Mouse (Mus musculus) hindbrain, embryonic 13.5 days (tissue): ENCODE measurements at regions not wholly inside any gene's neighbourhood (a gene's known extent, or its start where the extent isn't known, plus 50 kb on each side); places are given as distances from the start of the nearest gene placed in this dataset.

Experiments
- ATAC-seq: fragments of 200-750 bp; cut with Nextera tagmentation; 2 replicates; pipeline ENCODE4 v1.8.0; 2017; ENCODE audit warnings: moderate TSS enrichment; ENCODE audit not compliant: low FRiP score
- H3K27ac ChIP-seq: fragments of 300-500 bp; sonication (generic); 2 replicates; pipeline ENCODE4 v1.5.1; 2015; ENCODE audit warnings: inconsistent platforms, mild to moderate bottlenecking, moderate library complexity
- H3K27me3 ChIP-seq: fragments of 300-500 bp; sonication (generic); 2 replicates; pipeline ENCODE4 v1.6.1; 2015; ENCODE audit warnings: mild to moderate bottlenecking, inconsistent platforms
- H3K36me3 ChIP-seq: fragments of 300-500 bp; sonication (generic); 2 replicates; pipeline ENCODE4 v1.6.1; 2015; ENCODE audit warnings: mild to moderate bottlenecking, inconsistent platforms
- H3K4me1 ChIP-seq: fragments of 300-500 bp; sonication (generic); replicated peaks from 2 replicates; pipeline ENCODE4 v1.6.1; 2015; ENCODE audit warnings: inconsistent platforms
- H3K4me2 ChIP-seq: fragments of 300-500 bp; sonication (generic); 2 replicates; pipeline ENCODE4 v1.6.1; 2015; ENCODE audit warnings: inconsistent platforms, mild to moderate bottlenecking, moderate library complexity
- H3K4me3 ChIP-seq: fragments of 300-500 bp; sonication (generic); 2 replicates; pipeline ENCODE4 v1.5.1; 2015; ENCODE audit warnings: mild to moderate bottlenecking, inconsistent platforms
- H3K9ac ChIP-seq: fragments of 300-500 bp; sonication (generic); 2 replicates; pipeline ENCODE4 v1.6.1; 2015; ENCODE audit warnings: mild to moderate bottlenecking, inconsistent platforms
- H3K9me3 ChIP-seq: fragments of 300-500 bp; sonication (generic); 2 replicates; pipeline ENCODE4 v1.6.1; 2016; ENCODE audit warnings: inconsistent platforms

DNA sequence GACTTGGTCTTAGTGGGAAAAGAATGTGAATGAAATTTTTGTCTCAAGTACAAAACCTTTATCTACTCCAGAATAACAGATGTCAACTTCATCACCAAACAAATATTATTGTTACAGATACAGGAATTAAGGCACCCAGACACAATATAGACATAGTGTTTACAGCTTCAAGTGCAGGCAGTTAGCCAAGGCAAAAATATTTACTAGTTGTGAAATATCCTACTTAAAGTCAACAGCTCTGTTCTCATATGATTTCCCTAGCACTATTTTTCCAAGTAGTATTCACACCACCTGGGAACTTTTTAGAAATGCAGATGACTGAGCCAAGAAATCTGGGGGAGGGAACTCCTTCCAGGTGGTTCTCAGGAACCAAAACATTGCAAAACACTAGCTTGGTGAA lies 684.1 kb upstream of the Dppa4 start:
- Histone ChIP-seq H3K4me3 (no peak overlapping the region), H3K9ac (no peak overlapping the region), H3K4me1 (no peaks in the 10 kb centered on the region), H3K27ac (no peak overlapping the region), H3K27me3 (no peaks in the 10 kb centered on the region), H3K4me2 (no peak overlapping the region), H3K36me3 (no peaks in the 10 kb centered on the region), H3K9me3 (peaks cover 8% of the 10 kb centered on the region)
- ATAC-seq: no peak
